Mouse (Mus musculus) heart, postnatal 0 days (tissue): ENCODE measurements at regions not wholly inside any gene's neighbourhood (a gene's known extent, or its start where the extent isn't known, plus 50 kb on each side); places are given as distances from the start of the nearest gene placed in this dataset.
A peak's percentile ranks its signal among the peaks of the same experiment; 100 is the strongest.

Experiments used
- ATAC-seq: fragments of 200-750 bp; cut with Nextera tagmentation; 2 replicates; pipeline ENCODE4 v1.8.0; 2017; ENCODE audit warnings: low read depth, moderate number of reproducible peaks, moderate library complexity; ENCODE audit not compliant: insufficient read depth
- DNase-seq: peaks from one replicate; pipeline ENCODE4 v3.0.0-alpha.2; 2016; ENCODE audit warnings: low spot score
- H3K27ac ChIP-seq: fragments of 300-500 bp; sonication (generic); 2 replicates; pipeline ENCODE4 v1.5.1; 2014; ENCODE audit warnings: low read depth, mild to moderate bottlenecking
- H3K27me3 ChIP-seq: fragments of 300-500 bp; sonication (generic); 2 replicates; pipeline ENCODE4 v1.6.1; 2014; ENCODE audit warnings: low read length, mixed read lengths; ENCODE audit not compliant: control insufficient read depth, insufficient read depth
- H3K36me3 ChIP-seq: fragments of 300-500 bp; sonication (generic); replicated peaks from 2 replicates; pipeline ENCODE4 v1.6.1; 2014; ENCODE audit warnings: low read length, mixed read lengths; ENCODE audit not compliant: control insufficient read depth, insufficient read depth
- H3K4me1 ChIP-seq: fragments of 300-500 bp; sonication (generic); 2 replicates; pipeline ENCODE4 v1.6.1; 2014; ENCODE audit warnings: antibody characterized with exemption; ENCODE audit not compliant: control insufficient read depth, insufficient read depth
- H3K4me2 ChIP-seq: fragments of 300-500 bp; sonication (generic); 2 replicates; pipeline ENCODE4 v1.6.1; 2014; ENCODE audit warnings: low read depth, mild to moderate bottlenecking, low read length, moderate library complexity
- H3K4me3 ChIP-seq: fragments of 300-500 bp; sonication (generic); 2 replicates; pipeline ENCODE4 v1.5.1; 2014; ENCODE audit warnings: low read depth, low read length
- H3K9ac ChIP-seq: fragments of 300-500 bp; sonication (generic); replicated peaks from 2 replicates; pipeline ENCODE4 v1.6.1; 2014; ENCODE audit warnings: low read depth, low read length, mixed read lengths
- H3K9me3 ChIP-seq: fragments of 300-500 bp; sonication (generic); replicated peaks from 2 replicates; pipeline ENCODE4 v1.6.1; 2016; ENCODE audit warnings: low read length; ENCODE audit not compliant: control insufficient read depth
- CTCF ChIP-seq: IDR thresholded peaks from 2 replicates; pipeline ENCODE4 v1.5.1; 2016; ENCODE audit warnings: antibody characterized with exemption, control low read depth, low read depth
- EP300 ChIP-seq: IDR thresholded peaks from 2 replicates; pipeline ENCODE4 v1.6.1; 2016; ENCODE audit warnings: antibody characterized with exemption, low read depth
- WGBS: fragments of 180-500 bp; shearing (Covaris S2); extraction: QIAGEN DNeasy Blood & Tissue Kit; methylation state at CpG from one replicate; pipeline ENCODE4 v1.1.7; 2014; 5-methylcytosine and 5-hydroxymethylcytosine counted together

GRCm38 (mm10) chr4:106067023-106067422, 249.0 kb upstream of the Usp24 start:
- TF ChIP-seq CTCF (no peak), EP300 (no peak)
- Histone ChIP-seq H3K36me3 (no peaks in the 10 kb centered on the region), H3K4me3 (no peak overlapping the region), H3K4me2 (no peak overlapping the region), H3K9ac (no peak overlapping the region), H3K9me3 (no peaks in the 10 kb centered on the region), H3K4me1 (peaks cover 3% of the 10 kb centered on the region; the same call in 1 of the 2 replicates), H3K27me3 (no peaks in the 10 kb centered on the region), H3K27ac (no peak overlapping the region)
- 77% methylated on average over 9 of the region's 9 CpGs for WGBS
- DNase-seq (no peak), ATAC-seq (no peak)

DNA sequence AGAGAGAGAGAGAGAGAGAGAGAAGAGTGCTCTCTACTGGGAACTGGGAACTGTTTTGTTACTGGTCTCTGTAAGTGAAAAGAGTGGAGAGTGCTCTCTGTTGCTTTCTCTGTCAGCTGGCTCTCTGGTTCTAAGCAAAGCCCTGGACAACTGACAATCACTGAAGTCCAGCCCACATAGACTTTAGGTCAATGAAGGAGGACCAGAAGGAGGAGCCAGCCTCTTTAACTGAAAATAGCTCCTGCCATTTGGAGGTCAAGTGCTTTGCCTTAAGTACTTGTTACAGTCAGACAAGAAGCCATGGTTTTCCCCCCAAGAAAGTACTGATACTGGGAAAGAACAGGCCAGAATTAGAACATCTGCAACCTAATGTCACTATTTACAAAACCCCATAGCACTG, 232.5 kb upstream of the Usp24 start:
- Histone ChIP-seq H3K36me3 (no peaks in the 10 kb centered on the region), H3K9ac (no peak overlapping the region), H3K9me3 (0 out of 2 replicates have a peak, but pooled peaks cover 4% of the 10 kb centered on the region), H3K4me1 (no peaks in the 10 kb centered on the region), H3K27ac (no peak overlapping the region), H3K4me3 (no peak overlapping the region), H3K27me3 (no peaks in the 10 kb centered on the region), H3K4me2 (no peak overlapping the region)
- TF ChIP-seq CTCF (no peak), EP300 (no peak)
- ATAC-seq (no peak), DNase-seq (no peak)

- Histone ChIP-seq H3K9ac (no peak overlapping the region), H3K4me3 (no peak overlapping the region), H3K27me3 (no peaks in the 10 kb centered on the region), H3K4me1 (no peaks in the 10 kb centered on the region), H3K9me3 (no peaks in the 10 kb centered on the region), H3K36me3 (no peaks in the 10 kb centered on the region), H3K27ac (no peak overlapping the region), H3K4me2 (no peak overlapping the region)
- no peak for DNase-seq
- ATAC-seq: no peak
- TF ChIP-seq EP300 (no peak), CTCF (no peak)
- 33% methylated on average over 9 of the region's 9 CpGs for WGBS
Measured at GRCm38 (mm10) chr4:106091927-106092675, 223.9 kb upstream of the Usp24 start.

- no peaks in the 10 kb centered on the region for H3K27me3 ChIP-seq
- H3K9ac ChIP-seq: no peak overlapping the region
- no peak overlapping the region for H3K4me2 ChIP-seq
- no peak overlapping the region for H3K27ac ChIP-seq
- H3K4me1 ChIP-seq: no peaks in the 10 kb centered on the region
- TF ChIP-seq EP300 (no peak), CTCF (no peak)
- no peaks in the 10 kb centered on the region for H3K36me3 ChIP-seq
- DNase-seq (no peak), ATAC-seq (no peak)
- 53% methylated on average over 6 of the region's 6 CpGs for WGBS
- no peaks in the 10 kb centered on the region for H3K9me3 ChIP-seq
- H3K4me3 ChIP-seq: no peak overlapping the region
Measured at GRCm38 (mm10) chr4:106092676-106093070, 223.3 kb upstream of the Usp24 start.

DNA sequence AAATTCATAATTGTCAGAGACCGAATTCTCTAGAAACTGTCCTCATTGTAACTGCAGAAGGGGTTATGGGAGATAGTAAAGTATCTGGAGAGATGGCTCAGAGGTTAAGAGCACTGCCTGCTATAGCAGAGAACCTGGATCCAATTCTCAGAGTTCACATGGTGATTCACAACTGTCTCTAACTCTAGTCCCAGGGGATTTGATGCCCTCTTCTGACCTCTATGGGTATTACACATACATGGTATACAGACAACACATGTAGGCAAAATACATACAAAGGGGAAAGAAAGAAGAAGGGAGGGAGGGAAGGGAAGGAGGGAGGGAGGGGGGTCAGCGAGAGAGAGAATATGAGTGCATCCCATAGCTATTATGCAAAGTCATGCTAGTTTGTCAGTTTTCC, 222.8 kb upstream of the Usp24 start:
- no peak overlapping the region for H3K4me3 ChIP-seq
- 87% methylated on average over 2 of the region's 2 CpGs for WGBS
- H3K27ac ChIP-seq: no peak overlapping the region
- no peak overlapping the region for H3K4me2 ChIP-seq
- H3K36me3 ChIP-seq: no peaks in the 10 kb centered on the region
- no peak for ATAC-seq
- TF ChIP-seq CTCF: peak; percentile 36
- no peak for TF ChIP-seq EP300
- H3K27me3 ChIP-seq: no peaks in the 10 kb centered on the region
- H3K9ac ChIP-seq: no peak overlapping the region
- no peak for DNase-seq
- H3K9me3 ChIP-seq: no peaks in the 10 kb centered on the region
- no peaks in the 10 kb centered on the region for H3K4me1 ChIP-seq

DNA sequence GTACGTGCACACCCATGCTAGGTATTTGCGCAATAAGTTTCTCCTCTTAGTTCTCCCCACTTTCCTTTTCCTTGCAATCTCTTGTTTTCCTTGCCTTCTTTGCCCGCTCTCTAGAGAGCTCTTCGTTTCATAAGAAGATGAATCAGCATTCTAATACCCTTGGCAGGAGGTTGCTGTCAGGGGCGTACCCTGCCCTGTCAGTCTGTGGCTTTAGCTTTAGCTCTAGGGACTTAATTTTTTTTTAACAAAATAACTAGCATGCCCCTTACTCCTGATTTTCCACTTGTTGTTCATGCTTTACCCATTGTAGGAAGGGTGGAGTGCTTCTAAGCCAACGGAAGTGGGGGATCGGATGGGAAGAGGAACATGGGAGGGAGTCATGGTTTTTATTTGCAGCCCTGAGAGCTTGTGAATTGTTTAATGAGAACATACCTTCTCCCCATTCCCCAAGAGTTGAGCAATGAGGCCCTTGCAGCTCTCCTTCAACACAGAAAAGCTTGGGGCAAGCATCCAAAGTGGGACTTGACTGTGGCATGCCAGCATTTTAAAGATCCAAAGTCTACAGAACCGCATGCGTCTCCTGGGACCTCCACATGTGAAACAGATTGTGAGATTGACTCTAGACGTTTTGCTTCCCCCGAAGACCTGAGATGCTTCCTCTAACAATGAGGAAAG, 221.0 kb upstream of the Usp24 start:
- no peak for TF ChIP-seq CTCF
- TF ChIP-seq EP300: no peak
- ATAC-seq (no peak), DNase-seq (no peak)
- Histone ChIP-seq H3K27me3 (no peaks in the 10 kb centered on the region), H3K9me3 (no peaks in the 10 kb centered on the region), H3K4me1 (no peaks in the 10 kb centered on the region), H3K4me3 (no peak overlapping the region), H3K27ac (no peak overlapping the region), H3K9ac (no peak overlapping the region), H3K36me3 (no peaks in the 10 kb centered on the region), H3K4me2 (no peak overlapping the region)
- 73% methylated on average over 11 of the region's 11 CpGs for whole genome bisulfite sequencing
